Mouse (Mus musculus) inflammation-experienced regulatory T-cells, adult 16 weeks (primary cell): ENCODE data around the gene Chd1l. TPM values are rescaled to one million over a fixed set of nuclear protein-coding genes. Genes with fewer than 3 reads are reported as not detected.

ENCODE experiments used
- polyA plus RNA-seq: library from polyadenylated mRNA; unstranded; fragments of 100-300 nt; shearing (Covaris generic); gene quantifications from one replicate; pipeline ENCODE4 v1.2.1, GENCODE M21; 2017

Chd1l gene
- polyA plus RNA-seq: 43.0 TPM

DNA sequence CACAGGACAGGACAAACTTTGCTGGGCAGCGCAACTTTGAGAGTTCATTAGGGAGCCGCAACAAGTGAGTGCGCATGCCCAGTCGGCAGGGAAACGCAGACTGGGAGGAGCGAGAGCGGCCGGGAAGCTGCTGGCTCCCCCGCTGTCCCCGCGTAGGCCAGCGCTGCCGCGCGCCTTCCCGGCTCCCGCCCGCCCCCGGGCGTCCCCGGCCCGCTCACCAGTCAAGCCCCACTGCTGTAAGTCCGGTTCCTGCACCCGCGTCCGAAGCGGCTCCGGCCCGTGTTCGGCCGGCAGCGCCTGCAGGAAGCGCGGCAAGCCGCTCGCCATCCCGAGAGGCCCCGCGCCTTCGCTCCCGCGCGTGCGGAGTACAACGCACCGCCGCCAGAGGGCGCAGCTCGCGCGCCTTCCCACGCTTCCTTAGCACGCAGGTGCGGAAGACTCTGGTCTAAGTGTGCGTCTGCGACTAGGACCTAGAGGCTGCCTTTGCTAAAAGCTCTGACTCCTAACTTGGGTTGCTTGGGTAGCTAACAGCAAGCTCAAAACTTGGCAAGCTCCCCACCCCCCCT, at the start of gene Chd1l:
TSS of gene Chd1l (minus strand) at position 359 of the 566 bp plus-strand sequence.

DNA sequence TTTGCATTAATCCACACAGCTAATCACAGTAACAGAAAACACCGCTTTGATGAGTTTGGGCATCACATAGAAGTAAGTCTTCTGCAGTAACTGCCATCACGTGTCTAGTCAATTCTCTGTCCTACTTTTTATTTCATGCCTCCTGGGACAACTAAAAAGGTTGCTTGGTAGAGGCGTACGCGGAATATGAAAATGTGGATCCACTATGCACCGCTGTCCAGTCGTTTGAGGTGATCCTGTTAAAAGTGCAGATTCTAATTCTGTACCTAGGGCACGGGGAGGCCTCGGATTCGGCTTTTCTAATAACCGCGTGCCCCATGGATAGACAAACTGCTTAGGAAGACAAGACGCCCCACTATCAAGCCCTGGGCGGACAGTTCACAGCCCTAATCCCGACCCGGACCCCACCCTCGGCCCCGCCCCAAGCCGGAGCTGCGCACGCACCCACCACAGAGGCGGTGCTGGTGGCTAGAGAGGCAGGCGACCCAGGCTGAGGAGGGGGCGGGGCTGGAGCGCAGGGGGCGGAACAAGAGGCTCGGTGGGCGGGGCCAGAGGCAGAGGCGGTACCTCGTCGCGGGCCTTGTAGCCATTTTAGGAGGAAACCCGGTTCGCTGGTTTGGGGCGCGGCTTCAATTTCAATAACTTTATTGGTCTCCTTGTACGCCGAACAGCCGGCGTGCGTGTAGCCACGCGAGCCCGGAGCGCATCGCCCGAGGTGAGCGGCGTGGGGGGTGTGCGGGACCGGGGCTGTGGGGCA, 47.8 kb upstream of the Chd1l start, which contains the start of gene Prkab2:
TSS of gene Prkab2 (plus strand) at position 539 of the 757 bp plus-strand sequence.

DNA sequence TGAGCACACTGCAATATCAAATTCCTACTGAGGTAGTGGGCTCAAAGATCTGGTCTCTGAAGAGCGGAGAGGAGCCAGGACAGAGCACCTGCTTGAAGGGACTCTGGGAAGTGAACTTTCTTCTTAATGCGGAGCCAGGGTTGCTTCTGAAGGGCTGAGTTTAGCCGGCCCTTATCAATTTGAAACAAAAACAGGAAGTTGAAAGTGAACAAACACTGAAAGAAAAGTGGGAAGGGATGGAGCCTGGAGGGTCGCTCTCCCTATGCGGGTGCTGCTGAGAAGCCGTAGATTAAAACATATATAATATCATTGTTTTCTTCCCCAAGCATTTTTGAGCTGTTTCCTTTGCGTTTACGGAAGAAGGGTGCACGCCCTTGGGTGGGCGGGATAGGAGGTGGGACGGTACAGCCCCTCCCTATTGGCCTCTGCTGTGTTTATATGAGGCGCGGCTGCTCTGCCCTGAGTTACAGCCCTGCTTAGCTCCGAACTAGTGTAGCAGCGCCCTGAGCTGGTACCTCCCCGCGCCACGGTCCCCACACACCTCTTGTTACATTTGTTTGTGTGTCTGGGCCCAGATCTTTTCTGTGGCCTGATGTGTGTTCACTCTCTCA, 18.5 kb upstream of the Chd1l start, which contains the start of gene Fmo5:
TSS of gene Fmo5 (plus strand) at position 414 of the 611 bp plus-strand sequence.

Other genes with a start within 250 kb of the Chd1l start
- gene Olfr1402, start 188.2 kb downstream of the Chd1l start, polyA plus RNA-seq: not detected
- gene Fmo5, start 18.6 kb upstream of the Chd1l start, polyA plus RNA-seq: 16.2 TPM
- gene Prkab2, start 48.0 kb upstream of the Chd1l start, polyA plus RNA-seq: 4.1 TPM
- gene Gm17651, start 64.5 kb upstream of the Chd1l start, polyA plus RNA-seq: not detected